Mouse (Mus musculus) retina, postnatal 7 days (tissue): ENCODE measurements around the gene Cdkn2aip.
A peak's percentile ranks its signal among the peaks of the same experiment; 100 is the strongest.

Experiments
- DNase-seq: peaks from one replicate; pipeline ENCODE4 v3.0.0-alpha.2; 2012; ENCODE audit warnings: low read depth, low spot score

Cdkn2aip gene

DNA sequence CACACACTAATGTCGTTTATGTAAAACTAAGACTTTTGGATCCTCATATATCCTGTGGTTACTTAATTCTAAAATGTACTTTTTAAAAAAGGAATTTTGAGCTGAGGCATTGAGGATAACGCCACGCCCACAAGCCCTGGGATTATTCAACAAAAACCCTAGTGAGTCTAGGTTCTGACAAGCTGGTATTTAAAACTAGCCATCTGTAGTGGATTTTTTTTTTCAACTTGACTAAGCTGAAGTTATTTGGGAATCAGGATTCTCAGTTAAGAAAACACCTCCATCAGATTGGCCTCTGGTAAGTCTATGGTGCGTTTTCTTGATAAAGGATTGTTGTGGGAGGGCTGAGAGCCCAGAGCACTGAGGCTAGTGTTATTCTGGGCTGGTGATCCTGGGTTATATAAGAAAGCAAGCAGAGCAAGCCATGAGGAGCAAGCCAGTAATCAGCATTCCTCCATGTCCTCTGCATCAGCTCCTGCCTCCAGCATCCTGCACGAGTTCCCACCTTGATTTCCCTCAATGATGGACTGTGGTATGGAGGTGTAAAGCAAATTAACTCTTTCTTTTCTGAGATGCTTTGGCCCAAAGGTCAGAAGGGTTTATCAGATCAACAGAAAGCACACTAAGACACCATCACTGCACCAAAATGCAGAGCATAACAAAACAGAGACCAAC is 18.2 kb downstream of the Cdkn2aip start:
- DNase-seq = no peak

- peak; percentile 72 for DNase-seq
Observed at GRCm38 (mm10) chr8:47693119-47693518, 20.6 kb downstream of the Cdkn2aip start.

DNA sequence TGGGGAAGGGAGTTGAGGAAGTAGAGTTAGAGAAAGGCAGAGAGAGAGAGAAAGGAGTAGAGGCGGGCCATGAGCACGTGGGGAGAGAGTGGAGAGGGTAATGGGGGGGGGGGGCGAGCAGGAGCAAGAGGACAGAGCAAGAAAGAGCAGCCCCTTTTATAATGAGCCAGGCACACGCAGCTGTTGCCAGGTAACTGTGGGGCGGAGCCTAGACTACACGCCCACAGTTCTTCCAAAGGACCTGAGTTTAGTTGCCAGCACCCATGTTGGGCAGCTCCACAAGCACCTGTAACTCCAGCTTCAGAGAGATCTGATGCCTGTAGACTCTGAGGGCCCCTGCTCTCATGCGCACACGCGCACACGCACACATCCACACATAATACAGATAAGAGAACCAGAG is 21.9 kb downstream of the Cdkn2aip start:
- no peak for DNase-seq

DNA sequence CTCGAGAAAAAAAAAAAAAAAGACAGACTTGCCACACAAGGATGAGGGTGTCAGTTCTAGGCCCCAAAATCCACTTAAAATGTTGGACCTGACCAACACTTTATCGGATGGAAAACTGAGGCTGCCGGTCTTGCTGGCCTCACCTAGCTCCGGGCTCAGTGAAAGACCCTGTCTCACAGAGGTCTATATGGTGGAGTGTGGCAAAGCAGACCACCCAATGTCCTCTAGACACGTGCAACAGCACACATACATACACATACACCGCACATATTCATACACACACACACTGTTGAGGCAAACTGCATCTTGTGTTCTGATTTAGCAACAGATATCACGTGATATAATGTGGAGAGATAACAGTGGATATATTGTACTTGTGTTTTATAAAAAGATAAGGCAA is 22.4 kb downstream of the Cdkn2aip start:
- no peak for DNase-seq

DNA sequence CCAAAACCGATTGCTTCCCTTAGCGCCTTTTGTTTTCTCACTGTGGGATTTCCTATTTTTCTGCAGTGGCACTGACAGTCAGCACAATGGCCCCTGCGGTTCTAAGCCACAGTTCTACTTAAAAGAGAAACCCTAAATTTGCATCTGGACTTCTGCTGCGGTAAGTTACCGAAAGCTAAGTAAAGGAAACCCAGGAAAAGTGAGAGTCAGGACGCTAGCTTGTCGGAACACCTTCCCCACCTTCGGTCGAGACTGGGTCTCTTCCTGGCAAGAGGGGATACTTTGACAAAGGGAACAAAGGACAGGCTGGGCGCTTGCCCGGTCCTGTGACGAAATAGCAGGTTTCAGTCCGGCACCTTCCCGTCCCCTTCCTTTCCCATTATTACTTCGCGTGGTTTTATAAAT is 23.1 kb downstream of the Cdkn2aip start:
- DNase-seq = no peak

GRCm38 (mm10) chr8:47689704-47690326 is 23.9 kb downstream of the Cdkn2aip start:
- DNase-seq = no peak

GRCm38 (mm10) chr8:47684441-47684840 is 29.3 kb downstream of the Cdkn2aip start:
- DNase-seq = no peak

GRCm38 (mm10) chr8:47683994-47684393 is 29.7 kb downstream of the Cdkn2aip start:
- DNase-seq = no peak

DNA sequence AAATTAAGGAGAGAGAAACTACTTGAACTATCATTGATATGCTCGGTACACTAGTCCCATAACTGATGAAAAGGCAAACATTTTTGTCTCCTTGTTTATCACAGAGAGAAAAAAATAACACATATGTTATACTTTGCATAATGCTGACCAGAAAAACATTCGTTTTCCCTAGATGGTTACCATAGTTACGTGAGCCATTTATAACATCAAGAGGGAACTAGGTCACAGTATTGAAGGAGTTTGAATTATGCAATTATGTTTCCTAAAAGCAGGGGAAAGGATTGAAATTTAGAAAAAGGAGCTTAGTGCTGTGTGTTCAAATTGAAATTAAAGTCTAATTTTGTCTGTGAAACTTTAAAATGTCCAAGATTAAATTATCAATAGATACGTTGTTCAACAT is 33.4 kb downstream of the Cdkn2aip start:
- no peak for DNase-seq

- no peak for DNase-seq
Observed at GRCm38 (mm10) chr8:47679603-47680002, 34.1 kb downstream of the Cdkn2aip start.

GRCm38 (mm10) chr8:47676631-47677030 is 37.1 kb downstream of the Cdkn2aip start:
- no peak for DNase-seq

GRCm38 (mm10) chr8:47676224-47676623 is 37.5 kb downstream of the Cdkn2aip start:
- DNase-seq = no peak

GRCm38 (mm10) chr8:47675786-47676185 is 37.9 kb downstream of the Cdkn2aip start:
- peak; percentile 86 for DNase-seq

DNA sequence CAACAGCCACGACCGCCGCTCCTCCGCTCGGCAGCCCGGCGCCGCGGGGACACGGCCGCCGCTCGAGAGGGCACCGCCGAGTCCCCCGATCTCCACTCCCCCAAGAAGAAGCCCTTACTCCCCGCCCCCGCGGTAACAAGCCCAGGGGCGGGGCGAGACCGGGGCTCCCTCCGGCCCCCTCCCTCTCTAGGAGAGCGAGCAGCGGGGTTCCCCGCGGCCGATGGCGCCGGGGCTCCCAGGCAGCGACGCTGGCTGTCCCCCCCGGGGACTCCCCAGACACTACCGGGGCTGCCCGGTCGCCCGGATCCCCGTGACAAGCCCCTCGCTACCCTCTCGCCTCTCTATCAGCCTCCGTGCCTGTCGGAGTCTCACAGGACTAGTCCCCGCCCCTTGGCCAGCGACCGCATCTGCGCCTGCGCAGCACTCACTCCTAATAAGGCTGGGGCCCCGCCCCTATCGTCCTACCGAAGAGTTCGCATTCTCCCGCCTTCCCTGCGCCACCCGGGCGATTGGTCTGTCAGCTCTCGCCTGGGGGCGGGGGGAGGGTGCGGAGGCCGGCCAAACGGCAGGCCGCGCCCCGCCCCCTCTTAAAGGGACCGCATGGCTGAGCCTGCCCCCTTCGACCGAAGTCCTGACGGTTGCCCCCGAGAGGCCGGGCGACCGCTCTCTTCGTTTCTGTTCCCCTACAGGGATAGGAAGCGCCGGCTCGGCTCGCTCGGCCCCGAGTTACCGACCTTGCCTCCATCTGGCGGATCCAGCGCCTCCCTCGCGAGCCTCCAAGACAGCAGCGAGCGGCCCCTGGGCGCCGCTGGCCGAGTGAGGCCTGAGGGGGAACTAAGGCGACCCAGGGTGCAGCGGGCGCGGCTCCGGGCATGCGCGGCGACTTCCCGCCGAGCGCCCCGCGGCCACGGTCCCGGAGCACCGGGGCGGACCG is 38.7 kb downstream of the Cdkn2aip start, which contains the start of gene Ing2:
Gene Ing2, minus strand, starts transcription at position 780 of the 934 bp plus-strand sequence.
- peak; percentile 99 for DNase-seq

- DNase-seq = peak; percentile 14
Observed at GRCm38 (mm10) chr8:47674140-47674776, 39.5 kb downstream of the Cdkn2aip start.

- peak; percentile 75 for DNase-seq
Observed at GRCm38 (mm10) chr8:47673317-47674139, 40.2 kb downstream of the Cdkn2aip start.

GRCm38 (mm10) chr8:47664231-47664785 is 49.4 kb downstream of the Cdkn2aip start:
- no peak for DNase-seq

GRCm38 (mm10) chr8:47663201-47663600 is 50.5 kb downstream of the Cdkn2aip start:
- DNase-seq = no peak

DNA sequence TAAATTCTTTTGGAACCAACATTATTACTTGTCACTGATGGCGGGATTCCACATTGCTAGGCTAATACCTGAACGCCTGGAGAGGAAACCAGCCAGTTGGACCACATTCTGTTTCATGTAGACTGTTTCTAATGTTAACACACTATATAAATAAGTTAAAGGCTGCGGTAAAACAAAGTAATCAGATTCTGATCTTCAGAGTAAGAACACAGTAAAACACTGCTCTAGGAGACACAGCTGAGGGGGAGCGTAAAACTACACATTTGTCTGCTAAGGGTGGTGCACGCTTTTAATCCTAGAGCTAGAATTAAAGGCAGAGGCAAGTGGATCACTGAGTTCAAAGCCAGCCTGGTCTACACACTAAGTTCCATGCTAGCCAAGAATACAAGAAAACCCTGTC is 51.0 kb downstream of the Cdkn2aip start:
- DNase-seq = no peak

GRCm38 (mm10) chr8:47660394-47660793 is 53.3 kb downstream of the Cdkn2aip start:
- DNase-seq = no peak

- DNase-seq = no peak
Observed at GRCm38 (mm10) chr8:47659463-47659862, 54.3 kb downstream of the Cdkn2aip start.
